Mouse (Mus musculus): ENCODE results near the gene Scn5a. TPM values are rescaled to one million over a fixed set of nuclear protein-coding genes. Genes with fewer than 3 reads are reported as not detected.
A peak's percentile ranks its signal among the peaks of the same experiment; 100 is the strongest.

Scn5a gene
- total RNA-seq, 2 experiments from 2014 or later = 1.4 to 4.4 TPM

DNA sequence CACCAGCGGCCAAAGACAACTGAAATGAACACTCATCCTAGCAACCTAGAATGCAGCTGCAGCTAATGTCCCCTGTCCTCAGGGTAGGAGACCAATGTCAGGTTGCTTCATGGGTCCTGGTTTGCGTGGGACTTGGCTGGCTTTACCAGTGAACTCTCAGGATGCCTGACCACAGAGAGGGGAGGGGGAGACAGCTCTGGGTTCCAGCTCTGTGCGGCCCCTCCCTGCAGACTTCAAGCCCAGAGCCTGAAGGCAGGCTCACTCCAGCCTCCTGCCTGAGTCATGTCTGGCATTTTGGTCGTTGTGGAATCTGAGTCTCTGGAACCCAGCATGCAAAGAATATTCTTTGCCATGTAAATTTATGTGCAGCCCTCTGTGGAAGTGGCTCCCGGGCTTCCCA, 11.0 kb downstream of the Scn5a start:
- no peak for DNase-seq
- intact Hi-C loops (cut with DNase I) = no loop called here

GRCm38 (mm10) chr9:119566214-119566613, 12.6 kb downstream of the Scn5a start:
- intact Hi-C loops (cut with DNase I) = no loop called here
- DNase-seq = no peak

- intact Hi-C loops (cut with DNase I) = no loop called here
- no peak for DNase-seq
Measured at GRCm38 (mm10) chr9:119564803-119565202, 14.0 kb downstream of the Scn5a start.

GRCm38 (mm10) chr9:119563617-119564016, 15.2 kb downstream of the Scn5a start:
- intact Hi-C loops (cut with DNase I) = no loop called here
- peak; percentile 64 for DNase-seq

- no peak for DNase-seq
- intact Hi-C loops (cut with DNase I) = no loop called here
Measured at GRCm38 (mm10) chr9:119562256-119562655, 16.6 kb downstream of the Scn5a start.

- DNase-seq = no peak
- intact Hi-C loops (cut with DNase I) = no loop called here
Measured at GRCm38 (mm10) chr9:119561746-119562145, 17.1 kb downstream of the Scn5a start.

GRCm38 (mm10) chr9:119559537-119560276, 19.1 kb downstream of the Scn5a start:
- no peak for DNase-seq
- intact Hi-C loops (cut with DNase I) = no loop called here

DNA sequence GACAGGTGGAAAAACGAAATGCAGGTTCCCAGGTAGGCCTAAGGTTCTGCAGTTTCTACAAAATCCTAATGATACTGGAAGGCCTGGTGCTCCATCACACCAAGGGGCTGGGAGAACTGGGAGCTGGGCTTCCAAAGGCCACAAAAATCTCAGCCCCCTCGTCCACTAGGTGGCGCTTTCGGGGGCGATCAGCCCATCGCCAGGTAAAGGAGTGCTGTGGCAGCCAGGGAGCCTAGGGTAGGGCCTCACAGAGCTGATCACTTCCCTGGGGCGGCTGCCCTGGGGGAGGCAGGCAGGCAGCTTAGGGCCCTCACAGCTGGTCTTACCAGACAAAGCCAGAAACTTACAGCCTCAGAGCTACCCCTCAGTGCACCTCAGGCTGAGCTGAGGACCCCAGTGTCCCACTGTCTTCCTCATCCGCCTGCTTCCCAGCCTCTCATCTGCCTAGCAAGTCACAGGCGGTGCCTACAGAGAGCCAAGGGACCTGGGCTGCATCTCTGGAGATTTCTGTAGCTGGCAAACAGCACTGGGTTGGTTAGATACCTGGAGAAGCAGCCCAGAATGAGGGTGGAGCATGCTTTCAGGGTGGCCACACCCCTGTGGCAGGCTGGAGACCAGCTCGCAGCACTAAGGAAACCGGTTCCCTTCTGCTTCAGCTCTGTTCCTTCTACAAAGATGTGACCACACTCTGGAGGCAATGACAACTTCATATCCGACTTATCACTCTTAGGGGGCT, 20.5 kb downstream of the Scn5a start:
- intact Hi-C loops (cut with DNase I) = no loop called here
- peak; percentile 57 for DNase-seq

DNA sequence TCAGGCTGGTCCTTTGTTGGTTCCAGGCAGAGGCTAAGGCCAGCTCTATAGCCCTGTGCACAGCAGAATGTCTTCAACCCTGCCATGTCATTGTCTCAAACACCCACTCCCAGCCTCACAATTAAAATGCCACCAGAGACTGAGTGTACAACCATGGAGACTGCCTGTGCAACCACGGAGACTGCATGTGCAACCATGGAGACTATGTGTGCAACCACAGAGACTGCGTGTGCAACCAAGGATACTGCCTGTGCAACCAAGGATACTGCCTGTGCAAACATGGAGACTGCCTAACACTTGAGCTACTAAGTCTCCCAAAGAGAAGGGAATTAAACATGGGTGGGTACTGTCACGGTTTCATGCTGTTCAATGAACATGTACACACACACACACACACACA, 22.8 kb downstream of the Scn5a start:
- DNase-seq = no peak
- intact Hi-C loops (cut with DNase I) = no loop called here

DNA sequence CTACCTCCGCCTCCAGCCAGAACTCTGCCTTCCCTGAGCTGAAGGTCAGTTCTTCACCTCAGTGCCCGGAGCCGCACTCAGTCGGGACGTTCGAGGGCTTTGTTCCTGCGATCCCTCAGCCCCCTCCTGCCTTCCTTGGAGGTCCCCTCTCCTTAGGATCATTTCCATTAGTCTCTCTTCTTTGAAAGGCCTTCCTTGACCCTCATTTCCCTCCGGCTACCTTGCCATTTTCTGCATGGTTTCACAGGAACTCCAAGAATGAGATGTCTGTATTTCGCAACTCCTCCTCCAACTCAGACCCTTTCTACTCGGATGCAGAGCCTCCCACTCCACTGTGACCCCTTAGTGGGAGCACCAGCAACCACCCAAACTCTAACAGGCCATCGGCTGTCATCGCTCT, 31.3 kb downstream of the Scn5a start:
- DNase-seq = no peak
- intact Hi-C loops (cut with DNase I) = no loop called here

GRCm38 (mm10) chr9:119547128-119547527, 31.7 kb downstream of the Scn5a start:
- no peak for DNase-seq
- intact Hi-C loops (cut with DNase I) = no loop called here

DNA sequence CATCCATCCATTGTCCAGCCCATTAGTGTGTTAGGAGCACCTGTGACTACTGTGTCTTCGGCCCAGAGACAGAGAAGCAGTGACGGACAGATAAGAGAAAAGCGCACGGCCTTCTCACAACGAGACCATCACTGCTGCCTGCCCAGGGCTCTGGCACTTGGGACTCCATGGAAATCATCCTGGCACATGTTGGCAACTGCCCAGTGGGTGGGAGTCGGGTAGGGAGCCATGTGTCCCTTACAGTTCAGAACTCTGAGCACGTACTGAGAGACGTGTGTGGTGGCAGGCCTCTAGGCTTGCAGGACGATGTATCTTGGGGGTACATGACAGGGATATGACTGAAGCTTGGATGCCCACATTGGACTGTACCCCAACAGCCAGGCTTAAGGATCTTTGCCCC, 38.1 kb downstream of the Scn5a start:
- DNase-seq = peak; percentile 72
- intact Hi-C loops (cut with DNase I) = no loop called here

GRCm38 (mm10) chr9:119537823-119538222, 41.0 kb downstream of the Scn5a start:
- intact Hi-C loops (cut with DNase I) = no loop called here

DNA sequence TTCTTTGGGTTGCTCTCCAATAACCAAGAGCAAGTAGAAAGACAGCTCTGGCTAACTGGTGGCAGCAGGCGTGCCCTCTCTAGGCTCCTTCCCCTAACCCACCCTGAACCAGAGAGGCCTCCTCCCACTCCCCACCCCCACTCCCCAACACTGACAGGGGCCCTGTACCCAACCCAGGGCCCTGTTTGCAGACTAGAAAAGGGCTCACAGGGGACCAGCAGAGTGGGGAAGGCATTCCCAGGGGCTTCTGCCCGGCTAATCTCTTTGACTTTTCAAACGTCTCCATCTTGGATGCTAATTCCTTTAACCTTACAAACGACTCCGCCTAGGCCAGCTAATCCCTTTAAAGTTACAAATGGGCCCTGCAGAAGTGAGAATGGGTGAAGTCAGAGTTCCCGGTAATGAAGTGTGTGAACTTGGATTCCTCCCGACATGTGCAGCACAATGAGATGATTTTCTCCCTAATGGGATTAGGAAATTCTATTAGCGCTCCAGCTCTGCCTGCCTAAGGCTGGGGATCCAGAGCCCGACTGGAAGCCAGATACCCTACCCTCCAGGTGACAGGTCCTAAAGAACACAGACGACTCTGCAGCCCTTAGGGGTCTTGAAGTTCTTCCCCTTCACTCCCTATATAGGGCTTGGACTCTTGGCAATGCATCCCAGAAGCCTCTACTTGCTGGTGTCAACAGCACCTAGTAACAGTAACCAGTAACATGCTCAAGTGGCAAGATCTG, 47.0 kb downstream of the Scn5a start:
- intact Hi-C loops (cut with DNase I) = no loop called here

More at GRCm38 (mm10) chr9:119537823-119538222, 41.0 kb downstream of the Scn5a start:
- peak; percentile 93 for DNase-seq

GRCm38 (mm10) chr9:119524511-119524910, 54.3 kb downstream of the Scn5a start:
- intact Hi-C loops (cut with DNase I) = no loop called here
- no peak for DNase-seq

More for the DNA sequence above, 47.0 kb downstream of the Scn5a start:
- no peak for DNase-seq

- peak; percentile 43 for DNase-seq
- intact Hi-C loops (cut with DNase I) = no loop called here
Measured at GRCm38 (mm10) chr9:119523301-119523700, 55.5 kb downstream of the Scn5a start.

- intact Hi-C loops (cut with DNase I) = no loop called here
- DNase-seq = no peak
Measured at GRCm38 (mm10) chr9:119519116-119519515, 59.7 kb downstream of the Scn5a start.

- DNase-seq = peak; percentile 36
- intact Hi-C loops (cut with DNase I) = no loop called here
Measured at GRCm38 (mm10) chr9:119518177-119518576, 60.6 kb downstream of the Scn5a start.

GRCm38 (mm10) chr9:119517467-119517866, 61.3 kb downstream of the Scn5a start:
- peak; percentile 32 for DNase-seq
- intact Hi-C loops (cut with DNase I) = no loop called here

DNA sequence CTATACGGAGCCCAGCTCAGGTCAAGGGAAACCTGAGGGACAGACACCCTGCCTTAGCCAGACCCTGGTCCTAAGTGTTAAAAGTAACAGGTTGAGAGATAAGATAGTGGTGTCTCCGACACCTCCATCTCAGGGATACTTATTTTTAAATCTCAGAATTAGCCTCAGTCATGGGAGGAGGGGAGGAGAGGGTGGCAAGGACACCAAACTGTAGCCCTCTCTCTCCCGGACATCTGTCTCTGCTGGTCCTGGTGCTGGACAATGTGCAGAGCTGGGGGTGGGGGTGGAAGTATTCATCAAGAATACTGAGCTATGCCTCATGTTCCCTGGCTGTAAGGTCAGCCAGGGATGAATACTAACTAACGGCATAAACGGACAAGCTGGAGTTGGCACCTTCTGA, 62.0 kb downstream of the Scn5a start:
- intact Hi-C loops (cut with DNase I) = no loop called here
- no peak for DNase-seq

GRCm38 (mm10) chr9:119515454-119515853, 63.4 kb downstream of the Scn5a start:
- intact Hi-C loops (cut with DNase I) = no loop called here
- DNase-seq = no peak

All from left cerebral cortex, postnatal 4 days (tissue).